Mouse (Mus musculus) layer of hippocampus, postnatal 10 days (tissue): ENCODE measurements around the gene Pcnt. TPM values are rescaled to one million over a fixed set of nuclear protein-coding genes. Genes with fewer than 3 reads are reported as not detected.

Experiments
- DNase-seq, 2 experiments: peaks; one replicate each; pipeline ENCODE4 v3.0.0; 2021; ENCODE audit warnings: low spot score in 2 of 2
- long read RNA-seq: library from polyadenylated mRNA; stranded (forward); transcript quantifications from one replicate; pipeline ENCODE4 v2.0.0, GENCODE M21; 2023
- total RNA-seq, 2 experiments: library from RNA; stranded (reverse); gene quantifications; 2 replicates each; pipeline ENCODE4 v1.2.3; 2021

The Pcnt gene
- total RNA-seq: 10 to 100 TPM; 14.6 to 15.8 TPM
- long read RNA-seq, partial matches to known transcripts: 7 of 9 reads
- long read RNA-seq, other reads (novel, unspliced or antisense): 0 of 9 reads

GRCm38 (mm10) chr10:76442178-76443088 lies at the start of gene Pcnt:
TSS of gene Pcnt (minus strand) at chr10:76442786.
- DNase-seq: peak; percentile 97

GRCm38 (mm10) chr10:76489205-76489604 lies 46.6 kb upstream of the Pcnt start:
- DNase-seq: no peak

GRCm38 (mm10) chr10:76488265-76488664 lies 45.7 kb upstream of the Pcnt start:
- no peak for DNase-seq

GRCm38 (mm10) chr10:76486302-76486701 lies 43.7 kb upstream of the Pcnt start:
- no peak for DNase-seq

- DNase-seq: no peak
These were observed 38.9 kb upstream of the Pcnt start for GRCm38 (mm10) chr10:76481480-76481879.

GRCm38 (mm10) chr10:76480851-76481250 lies 38.3 kb upstream of the Pcnt start:
- DNase-seq: no peak

GRCm38 (mm10) chr10:76473759-76474158 lies 31.2 kb upstream of the Pcnt start:
- no peak for DNase-seq

- peak; percentile 87 to 90 for DNase-seq
These were observed 25.9 kb upstream of the Pcnt start, which contains the start of the genes Mcm3ap and Ybey for GRCm38 (mm10) chr10:76468203-76469162. TSS of gene Mcm3ap (plus strand) at chr10:76468927. TSS of gene Ybey (minus strand) at chr10:76469114.

- no peak for DNase-seq
These were observed 20.1 kb upstream of the Pcnt start for GRCm38 (mm10) chr10:76462721-76463120.

GRCm38 (mm10) chr10:76462312-76462711 lies 19.7 kb upstream of the Pcnt start:
- no peak for DNase-seq

- no peak for DNase-seq
These were observed 18.7 kb upstream of the Pcnt start for GRCm38 (mm10) chr10:76461255-76461654.

- DNase-seq: peak; percentile 60 to 67
These were observed 12.7 kb upstream of the Pcnt start for GRCm38 (mm10) chr10:76455289-76455688.

GRCm38 (mm10) chr10:76448851-76449250 lies 6.3 kb upstream of the Pcnt start, which contains the start of gene 2610028H24Rik:
TSS of gene 2610028H24Rik (plus strand) at chr10:76449081.
- no peak for DNase-seq

- DNase-seq: no peak
These were observed 5.0 kb upstream of the Pcnt start for GRCm38 (mm10) chr10:76447406-76448229.

- no peak for DNase-seq
These were observed 3.6 kb upstream of the Pcnt start for GRCm38 (mm10) chr10:76445996-76446681.

- no peak for DNase-seq
These were observed 2.3 kb downstream of the Pcnt start, which contains the start of gene AC141477.1 for GRCm38 (mm10) chr10:76440281-76440680. TSS of gene AC141477.1 (minus strand) at chr10:76440444.

- DNase-seq: no peak
These were observed 3.3 kb downstream of the Pcnt start for GRCm38 (mm10) chr10:76439107-76439890.

GRCm38 (mm10) chr10:76433925-76434324 lies 8.7 kb downstream of the Pcnt start:
- no peak for DNase-seq

- no peak for DNase-seq
These were observed 16.9 kb downstream of the Pcnt start for GRCm38 (mm10) chr10:76425674-76426073.
